Mouse (Mus musculus) 3134 (cell line): Measurements from ENCODE around the gene Vmn1r165.
"Not testable (repeated sequence)": the region's sequence is repeated elsewhere in the genome, so short reads cannot be mapped to it uniquely, and the experiment has no call there.

Experiments
- DNase-seq: peaks from one replicate; pipeline ENCODE4 v3.0.0-alpha.2; 2011; ENCODE audit warnings: low spot score; ENCODE audit not compliant: insufficient read length; ENCODE audit errors: extremely low read depth

The Vmn1r165 gene

DNA sequence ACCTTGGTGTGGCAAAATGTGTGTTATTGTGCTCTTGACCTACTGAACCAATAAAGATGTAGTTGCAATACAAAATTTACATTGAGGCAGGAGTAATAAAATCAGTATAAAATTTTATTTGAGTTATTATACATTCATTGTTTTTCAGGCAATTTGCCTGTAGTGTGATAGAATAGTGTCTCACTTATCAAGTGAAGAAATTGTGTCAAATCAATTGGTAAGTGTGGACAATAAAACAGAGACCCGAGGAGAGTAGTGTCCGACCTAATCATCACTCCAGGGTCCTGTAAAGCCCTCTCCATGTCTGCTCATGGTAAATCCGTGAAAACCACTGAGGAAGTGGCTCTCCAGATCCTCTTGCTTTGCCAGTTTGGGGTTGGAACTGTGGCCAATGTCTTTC lies at the start of gene Vmn1r165:
Gene Vmn1r165 (plus strand): TSS at position 301 of the 400 bp plus-strand sequence.
- not testable (repeated sequence) for DNase-seq

DNA sequence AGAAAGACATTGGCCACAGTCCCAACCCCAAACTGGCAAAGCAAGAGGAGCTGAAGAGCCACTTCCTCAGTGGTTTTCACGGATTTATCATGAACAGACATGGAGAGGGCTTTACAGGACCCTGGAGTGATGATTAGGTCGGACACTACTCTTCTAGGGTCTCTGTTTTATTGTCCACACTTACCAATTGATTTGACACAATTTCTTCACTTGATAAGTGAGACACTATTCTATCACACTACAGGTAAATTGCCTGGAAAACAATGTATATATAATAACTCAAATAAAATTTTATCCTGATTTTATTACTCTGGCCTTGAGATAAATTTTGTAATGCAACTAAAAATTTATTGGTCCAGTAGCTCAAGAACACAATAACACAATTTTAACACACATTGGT lies 34.5 kb downstream of the Vmn1r165 start, which contains the start of gene Vmn1r166:
Gene Vmn1r166 (minus strand): TSS at position 101 of the 400 bp plus-strand sequence.
- not testable (repeated sequence) for DNase-seq
